Mouse (Mus musculus) testis, adult 2 months (tissue): ENCODE measurements around the gene Nfatc2.

Experiments used
- CTCF ChIP-seq: fragments of 200-500 bp; IDR thresholded peaks from 2 replicates; pipeline ENCODE4 v1.5.1; 2012; ENCODE audit warnings: low read depth, mild to moderate bottlenecking, inconsistent platforms, low read length, moderate library complexity; ENCODE audit not compliant: control insufficient read depth, insufficient read depth, insufficient replicate concordance
- POLR2A ChIP-seq: fragments of 200-500 bp; IDR thresholded peaks from 2 replicates; pipeline ENCODE4 v1.6.1; 2012; ENCODE audit warnings: low read depth, mild to moderate bottlenecking, inconsistent platforms, low read length, moderate library complexity; ENCODE audit not compliant: control insufficient read depth

DNA sequence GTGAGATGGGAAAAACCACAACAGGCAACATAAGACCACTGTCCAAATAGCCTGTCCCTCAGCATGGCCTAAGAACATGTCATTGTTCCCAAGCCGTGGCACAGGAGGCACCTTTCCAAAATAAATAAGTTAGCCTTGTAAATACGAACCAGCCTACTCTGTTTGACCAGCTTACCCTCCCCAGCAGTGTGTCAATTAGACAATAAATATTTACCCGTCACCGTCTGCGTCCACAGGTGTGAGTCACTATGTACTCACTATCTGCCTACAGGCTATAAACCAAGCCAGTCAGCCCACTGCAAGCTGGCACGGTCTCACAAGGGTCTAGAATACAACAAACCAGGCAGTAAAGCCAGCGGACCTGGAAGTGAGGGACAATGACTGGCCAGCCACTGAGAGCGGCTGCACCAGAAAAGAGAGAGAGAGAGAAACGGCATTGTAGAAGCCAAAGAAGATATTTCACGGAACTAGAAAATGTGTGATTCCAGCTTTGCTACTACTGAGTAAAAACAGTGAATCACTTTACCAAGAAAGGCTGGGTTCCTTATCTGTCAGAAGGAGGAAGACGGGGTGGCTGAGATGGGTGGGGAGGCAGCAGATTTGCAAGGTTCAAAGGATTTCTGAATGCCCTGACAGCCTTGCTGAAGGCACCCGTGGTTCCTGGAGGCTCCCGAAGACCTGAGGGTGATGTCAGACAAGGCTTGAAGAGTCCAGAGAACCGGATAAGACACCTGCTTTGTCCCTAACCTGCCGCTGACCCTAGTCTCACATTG, 69.2 kb downstream of the Nfatc2 start:
- no peak for TF ChIP-seq CTCF
- no peak for TF ChIP-seq POLR2A
